Mouse (Mus musculus): Measurements from ENCODE around the gene Gm13271. TPM values are rescaled to one million over a fixed set of nuclear protein-coding genes. Genes with fewer than 3 reads are reported as not detected.
A peak's percentile ranks its signal among the peaks of the same experiment; 100 is the strongest.
"Not testable (repeated sequence)": the region's sequence is repeated elsewhere in the genome, so short reads cannot be mapped to it uniquely, and the experiment has no call there.

Gene Gm13271
- polyA plus RNA-seq, 1 experiment: not detected

- WGBS: 2% methylated on average over 1 of the region's 1 CpGs
- H3K4me3 ChIP-seq (replicated peaks; ENCODE audit: extremely low read depth, low read depth, low read length): no peak overlapping the region
- no peaks in the 10 kb centered on the region; the same call in 1 of the 2 replicates for H3K4me1 ChIP-seq (ENCODE audit: control insufficient read depth, insufficient read depth, low read length)
- no peak for DNase-seq
- no peak for TF ChIP-seq POLR2A (IDR thresholded peaks at IDR 0.05; ENCODE audit: borderline replicate concordance, extremely low read depth, low read depth, low read length)
- TF ChIP-seq CTCF (IDR thresholded peaks at IDR 0.05; ENCODE audit: insufficient read depth, low read length): peak; percentile 65
Observed at GRCm38 (mm10) chr4:88727324-88727723, 27.3 kb upstream of the Gm13271 start.

- 0% methylated on average over 2 of the region's 2 CpGs for WGBS
- DNase-seq: peak; percentile 74
- TF ChIP-seq POLR2A (IDR thresholded peaks at IDR 0.05; ENCODE audit: borderline replicate concordance, extremely low read depth, low read depth, low read length) (no peak), CTCF (IDR thresholded peaks at IDR 0.05; ENCODE audit: insufficient read depth, low read length) (peak; percentile 91)
- Histone ChIP-seq H3K4me3 (replicated peaks; ENCODE audit: extremely low read depth, low read depth, low read length) (no peak overlapping the region), H3K4me1 (ENCODE audit: control insufficient read depth, insufficient read depth, low read length) (no peaks in the 10 kb centered on the region)
Observed at GRCm38 (mm10) chr4:88738480-88738879, 16.2 kb upstream of the Gm13271 start.

GRCm38 (mm10) chr4:88739036-88739435 lies 15.6 kb upstream of the Gm13271 start:
- Histone ChIP-seq H3K4me1 (ENCODE audit: control insufficient read depth, insufficient read depth, low read length) (no peaks in the 10 kb centered on the region), H3K4me3 (replicated peaks; ENCODE audit: extremely low read depth, low read depth, low read length) (no peak overlapping the region)
- WGBS: 83% methylated on average over 6 of the region's 6 CpGs
- no peak for DNase-seq
- no peak for TF ChIP-seq POLR2A (IDR thresholded peaks at IDR 0.05; ENCODE audit: borderline replicate concordance, extremely low read depth, low read depth, low read length)
- TF ChIP-seq CTCF (IDR thresholded peaks at IDR 0.05; ENCODE audit: insufficient read depth, low read length): no peak

- 76% methylated on average over 4 of the region's 4 CpGs for WGBS
- Histone ChIP-seq H3K4me3 (replicated peaks; ENCODE audit: extremely low read depth, low read depth, low read length) (no peak overlapping the region), H3K4me1 (ENCODE audit: control insufficient read depth, insufficient read depth, low read length) (no peaks in the 10 kb centered on the region)
- no peak for DNase-seq
- TF ChIP-seq POLR2A (IDR thresholded peaks at IDR 0.05; ENCODE audit: borderline replicate concordance, extremely low read depth, low read depth, low read length) (no peak), CTCF (IDR thresholded peaks at IDR 0.05; ENCODE audit: insufficient read depth, low read length) (no peak)
Observed at GRCm38 (mm10) chr4:88741426-88741825, 13.2 kb upstream of the Gm13271 start.

- no peaks in the 10 kb centered on the region for H3K4me1 ChIP-seq (ENCODE audit: control insufficient read depth, insufficient read depth, low read length)
- 60% methylated on average over 7 of the region's 7 CpGs for WGBS
- no peak for DNase-seq
- TF ChIP-seq POLR2A (IDR thresholded peaks at IDR 0.05; ENCODE audit: borderline replicate concordance, extremely low read depth, low read depth, low read length) (no peak), CTCF (IDR thresholded peaks at IDR 0.05; ENCODE audit: insufficient read depth, low read length) (no peak)
- H3K4me3 ChIP-seq (replicated peaks; ENCODE audit: extremely low read depth, low read depth, low read length): no peak overlapping the region
Observed at GRCm38 (mm10) chr4:88742771-88743371, 11.8 kb upstream of the Gm13271 start.

- no peak for TF ChIP-seq POLR2A (IDR thresholded peaks at IDR 0.05; ENCODE audit: borderline replicate concordance, extremely low read depth, low read depth, low read length)
- peak; percentile 37; the same call in 1 of the 2 replicates for TF ChIP-seq CTCF (IDR thresholded peaks at IDR 0.05; ENCODE audit: insufficient read depth, low read length)
- 63% methylated on average over 3 of the region's 3 CpGs for whole genome bisulfite sequencing
- DNase-seq: no peak
Observed at GRCm38 (mm10) chr4:88744207-88744606, 10.5 kb upstream of the Gm13271 start.

GRCm38 (mm10) chr4:88749926-88750325 lies 4.7 kb upstream of the Gm13271 start:
- 67% methylated on average over 6 of the region's 6 CpGs for WGBS
- TF ChIP-seq CTCF (IDR thresholded peaks at IDR 0.05; ENCODE audit: insufficient read depth, low read length) (no peak), POLR2A (IDR thresholded peaks at IDR 0.05; ENCODE audit: borderline replicate concordance, extremely low read depth, low read depth, low read length) (no peak)
- no peak for DNase-seq
- H3K4me3 ChIP-seq (replicated peaks; ENCODE audit: extremely low read depth, low read depth, low read length): no peak overlapping the region
- no peaks in the 10 kb centered on the region for H3K4me1 ChIP-seq (ENCODE audit: control insufficient read depth, insufficient read depth, low read length)

More at GRCm38 (mm10) chr4:88744207-88744606, 10.5 kb upstream of the Gm13271 start:
- H3K4me3 ChIP-seq (replicated peaks; ENCODE audit: extremely low read depth, low read depth, low read length): no peak overlapping the region
- no peaks in the 10 kb centered on the region for H3K4me1 ChIP-seq (ENCODE audit: control insufficient read depth, insufficient read depth, low read length)

GRCm38 (mm10) chr4:88756581-88757513 lies 2.2 kb downstream of the Gm13271 start:
- H3K4me3 ChIP-seq (replicated peaks; ENCODE audit: extremely low read depth, low read depth, low read length): peak overlapping the region; percentile 89
- H3K4me1 ChIP-seq (ENCODE audit: control insufficient read depth, insufficient read depth, low read length): not testable (repeated sequence)
- WGBS: 8% methylated on average over 28 of the region's 31 CpGs
- DNase-seq: peak; percentile 47
- peak; percentile 46; the same call in 1 of the 2 replicates for TF ChIP-seq POLR2A (IDR thresholded peaks at IDR 0.05; ENCODE audit: borderline replicate concordance, extremely low read depth, low read depth, low read length)

- DNase-seq: peak; percentile 89
- not testable (repeated sequence) for H3K4me1 ChIP-seq (ENCODE audit: control insufficient read depth, insufficient read depth, low read length)
- H3K4me3 ChIP-seq (replicated peaks; ENCODE audit: extremely low read depth, low read depth, low read length): peak overlapping the region; percentile 89
- under 1% methylated on average over 20 of the region's 21 CpGs for WGBS
- TF ChIP-seq CTCF (IDR thresholded peaks at IDR 0.05; ENCODE audit: insufficient read depth, low read length) (peak; percentile 61), POLR2A (IDR thresholded peaks at IDR 0.05; ENCODE audit: borderline replicate concordance, extremely low read depth, low read depth, low read length) (peak; percentile 52; the same call in 1 of the 2 replicates)
Observed at GRCm38 (mm10) chr4:88757628-88758031, 3.0 kb downstream of the Gm13271 start.

GRCm38 (mm10) chr4:88758751-88759150 lies 4.1 kb downstream of the Gm13271 start:
- not testable (repeated sequence) for H3K4me1 ChIP-seq (ENCODE audit: control insufficient read depth, insufficient read depth, low read length); H3K4me3 ChIP-seq (replicated peaks; ENCODE audit: extremely low read depth, low read depth, low read length); DNase-seq
- 85% methylated on average over 9 of the region's 9 CpGs for WGBS

GRCm38 (mm10) chr4:88759610-88760268 lies 5.1 kb downstream of the Gm13271 start, which contains the start of gene Gm13283:
Gene Gm13283, plus strand, starts transcription at chr4:88760119.
- H3K4me1 ChIP-seq (ENCODE audit: control insufficient read depth, insufficient read depth, low read length); DNase-seq; H3K4me3 ChIP-seq (replicated peaks; ENCODE audit: extremely low read depth, low read depth, low read length): not testable (repeated sequence)
- 12% methylated on average over 11 of the region's 14 CpGs for WGBS
